Mouse (Mus musculus) E14TG2a.4 (cell line): ENCODE data around the gene Olfr1497.

Experiments
- CTCF ChIP-seq: conservative IDR thresholded peaks from 2 replicates; pipeline ENCODE4 v1.5.1; 2014; ENCODE audit warnings: low read length
- NANOG ChIP-seq: IDR thresholded peaks from 2 replicates; pipeline ENCODE4 v1.6.1; 2014; ENCODE audit warnings: borderline replicate concordance, low read length, mixed read lengths
- POU5F1 ChIP-seq: IDR thresholded peaks from 2 replicates; pipeline ENCODE4 v1.6.1; 2014; ENCODE audit warnings: low read length, borderline replicate concordance

DNA sequence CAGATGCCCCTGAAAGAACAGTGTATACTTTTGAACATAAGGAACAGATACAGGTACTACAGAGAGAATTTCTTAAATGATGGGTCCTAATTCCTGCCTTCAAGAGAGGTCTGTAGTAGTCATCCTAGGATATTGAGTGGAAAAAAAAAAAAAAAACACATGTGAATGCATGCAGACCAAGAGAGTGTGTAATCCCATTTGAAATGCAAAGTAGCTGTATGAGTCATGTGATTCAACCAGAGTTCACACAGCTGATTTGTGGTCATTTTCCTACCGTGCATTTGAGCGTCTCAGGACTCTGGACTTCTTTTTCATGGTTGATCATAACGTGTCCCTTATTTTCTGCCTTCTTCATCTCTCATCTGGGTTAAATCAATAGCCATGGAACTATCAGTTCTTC lies 30.4 kb upstream of the Olfr1497 start:
- TF ChIP-seq CTCF (no peak), POU5F1 (no peak), NANOG (no peak)
